Mouse (Mus musculus): ENCODE measurements around the gene Eif4g3. TPM values are rescaled to one million over a fixed set of nuclear protein-coding genes. Genes with fewer than 3 reads are reported as not detected.
A peak's percentile ranks its signal among the peaks of the same experiment; 100 is the strongest.

Gene Eif4g3
- polyA plus RNA-seq, 1 experiment, result 382 TPM

DNA sequence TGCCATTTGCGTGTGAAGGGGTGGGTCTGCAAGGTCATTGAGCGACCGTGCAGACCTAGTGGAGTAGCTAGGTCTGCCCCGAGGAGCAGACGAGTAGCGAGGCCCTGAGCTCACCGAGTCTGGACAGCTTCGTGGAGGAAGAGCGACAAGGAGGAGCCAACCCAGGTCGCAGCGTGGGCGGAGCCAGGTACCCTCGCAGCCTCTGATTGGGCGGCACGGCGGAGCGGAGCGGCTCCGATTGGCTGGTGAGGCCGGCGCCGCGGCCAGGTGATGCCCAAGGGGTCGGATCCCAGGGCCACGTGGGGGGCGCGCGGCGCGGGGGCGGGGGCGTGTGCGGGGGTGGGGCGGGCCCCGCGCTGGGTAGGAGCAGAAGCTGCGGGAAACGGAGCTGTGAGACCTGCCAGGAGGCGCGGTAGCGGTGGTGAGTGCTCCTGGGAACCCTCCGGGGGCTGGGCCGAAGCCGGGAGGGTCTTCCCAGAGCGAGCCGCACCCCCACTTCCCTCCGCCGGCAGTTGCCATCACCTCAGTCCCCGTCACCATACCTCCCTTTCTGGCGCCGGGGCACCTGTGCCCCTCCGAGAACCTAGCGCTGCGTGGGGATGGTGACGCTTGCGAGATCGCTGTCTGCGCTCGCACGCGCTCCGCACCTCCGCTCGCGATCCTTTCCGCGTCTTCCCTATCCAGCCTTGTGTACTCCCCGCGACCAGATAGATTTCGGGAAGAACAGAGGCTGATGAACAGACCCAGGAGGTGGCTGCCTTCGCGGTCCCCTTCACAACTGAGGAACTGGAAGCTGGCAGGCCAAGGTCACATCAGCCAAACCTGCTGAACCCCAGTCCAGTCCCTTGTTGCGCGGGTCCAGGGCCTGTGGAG, 257.5 kb downstream of the Eif4g3 start, which contains the start of the genes Sh2d5 and Kif17:
Sh2d5 (plus strand) TSS at position 316 of the 873 bp plus-strand sequence.
Kif17 (plus strand) TSS at position 348 of the 873 bp plus-strand sequence.
- Histone ChIP-seq H3K27ac (ENCODE audit: insufficient read depth, low read depth, low read length) (peak within 1 kb of the TSS; percentile 19; the same call in 1 of the 2 replicates), H3K4me1 (ENCODE audit: control insufficient read depth, insufficient read depth, low read length) (peaks cover 39% of the 10 kb centered on the region), H3K4me3 (ENCODE audit: insufficient read depth, low read depth, low read length) (peak within 1 kb of the TSS; percentile 65)
- TF ChIP-seq CTCF (IDR thresholded peaks at IDR 0.05; ENCODE audit: insufficient read depth, low read depth, low read length) (no peak), POLR2A (IDR thresholded peaks at IDR 0.05; ENCODE audit: insufficient read depth, low read depth, low read length) (0 out of 2 replicates have a peak, but pooled peaks have one; percentile 27)
- 1% methylated on average over 74 of the region's 74 CpGs for WGBS

DNA sequence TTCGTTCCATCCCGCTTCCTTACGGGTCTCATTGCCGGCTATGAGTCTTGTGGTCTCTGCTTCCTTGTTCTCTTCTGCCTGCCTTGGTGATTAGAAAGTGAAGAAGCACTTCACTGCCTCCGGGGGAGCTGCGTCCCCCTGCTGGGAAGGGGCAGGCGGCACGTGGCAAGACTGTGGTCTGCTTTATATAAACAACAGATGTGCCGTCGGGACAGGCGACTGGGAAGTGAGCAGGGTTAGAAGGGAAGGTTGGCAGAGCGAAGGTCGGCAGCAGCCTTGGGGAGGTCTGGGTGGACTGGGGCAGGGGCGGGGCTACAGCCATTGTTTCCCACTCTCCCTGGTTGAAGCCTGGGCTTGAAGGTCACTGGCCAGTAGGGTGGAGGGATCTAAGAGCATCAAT, 259.0 kb downstream of the Eif4g3 start:
- no peak for TF ChIP-seq CTCF (IDR thresholded peaks at IDR 0.05; ENCODE audit: insufficient read depth, low read depth, low read length)
- no peak for TF ChIP-seq POLR2A (IDR thresholded peaks at IDR 0.05; ENCODE audit: insufficient read depth, low read depth, low read length)
- Histone ChIP-seq H3K4me3 (ENCODE audit: insufficient read depth, low read depth, low read length) (peak overlapping the region; percentile 41), H3K4me1 (ENCODE audit: control insufficient read depth, insufficient read depth, low read length) (peaks cover 34% of the 10 kb centered on the region), H3K27ac (ENCODE audit: insufficient read depth, low read depth, low read length) (no peak overlapping the region)
- 1% methylated on average over 14 of the region's 14 CpGs for WGBS

DNA sequence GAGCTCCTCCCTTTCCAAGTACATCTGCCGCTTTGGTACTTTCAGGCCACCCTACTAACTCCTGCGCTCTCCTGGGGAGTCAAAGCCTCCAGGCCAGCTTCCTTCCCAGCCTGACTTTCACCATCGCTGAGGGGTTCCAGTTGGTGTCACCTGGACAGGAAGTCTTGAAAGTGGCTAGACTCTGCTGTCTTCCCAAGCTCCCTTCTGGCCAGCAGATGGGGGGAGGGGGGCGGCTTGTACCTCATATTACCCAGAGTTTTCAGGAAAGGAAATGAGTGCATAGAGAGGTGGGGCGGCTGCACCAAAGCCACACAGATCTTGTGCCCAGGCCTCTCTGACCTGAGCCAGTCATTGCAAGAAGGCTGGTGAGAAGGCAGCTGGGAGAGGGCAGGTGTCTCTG, 259.4 kb downstream of the Eif4g3 start:
- 46% methylated on average over 5 of the region's 5 CpGs for WGBS
- Histone ChIP-seq H3K27ac (ENCODE audit: insufficient read depth, low read depth, low read length) (no peak overlapping the region), H3K4me1 (ENCODE audit: control insufficient read depth, insufficient read depth, low read length) (peaks cover 30% of the 10 kb centered on the region), H3K4me3 (ENCODE audit: insufficient read depth, low read depth, low read length) (peak overlapping the region; percentile 41)
- TF ChIP-seq CTCF (IDR thresholded peaks at IDR 0.05; ENCODE audit: insufficient read depth, low read depth, low read length), result no peak
- TF ChIP-seq POLR2A (IDR thresholded peaks at IDR 0.05; ENCODE audit: insufficient read depth, low read depth, low read length), result no peak

DNA sequence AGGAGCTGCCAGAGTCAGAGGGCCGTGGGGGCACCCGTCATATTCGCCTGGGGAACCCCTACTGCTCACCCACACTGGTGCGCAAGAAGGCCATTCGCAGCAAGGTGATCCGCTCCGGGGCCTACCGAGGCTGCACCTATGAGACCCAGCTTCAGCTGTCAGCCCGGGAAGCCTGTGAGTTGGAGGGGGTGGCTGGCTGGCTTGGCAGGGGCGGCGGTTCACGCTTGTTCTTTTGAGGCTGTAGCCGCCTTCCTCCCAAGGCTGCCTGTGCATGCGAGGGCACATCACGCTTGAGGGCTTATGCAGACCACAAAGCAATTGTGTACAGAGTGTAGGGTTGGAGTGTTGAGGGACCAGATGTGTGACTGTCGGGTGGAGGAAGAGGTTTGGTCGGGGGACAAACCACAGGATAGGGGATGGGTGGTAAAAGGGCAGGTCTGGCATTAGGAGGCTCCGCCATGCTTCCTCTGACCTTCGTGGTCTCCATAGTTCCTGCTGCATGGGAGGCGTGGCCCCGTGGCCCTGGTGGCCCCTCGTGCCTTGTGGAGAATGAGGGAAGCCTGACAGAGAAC, 264.4 kb downstream of the Eif4g3 start:
- no peak overlapping the region for H3K4me3 ChIP-seq (ENCODE audit: insufficient read depth, low read depth, low read length)
- TF ChIP-seq CTCF (IDR thresholded peaks at IDR 0.05; ENCODE audit: insufficient read depth, low read depth, low read length) (no peak), POLR2A (IDR thresholded peaks at IDR 0.05; ENCODE audit: insufficient read depth, low read depth, low read length) (no peak)
- WGBS, result 82% methylated on average over 22 of the region's 22 CpGs
- H3K27ac ChIP-seq (ENCODE audit: insufficient read depth, low read depth, low read length), result no peak overlapping the region
- peaks cover 8% of the 10 kb centered on the region for H3K4me1 ChIP-seq (ENCODE audit: control insufficient read depth, insufficient read depth, low read length)

Other genes starting within 250 kb of the Eif4g3 start
- gene Alpl, start 196.6 kb upstream of the Eif4g3 start, polyA plus RNA-seq (2012; ENCODE audit: insufficient read depth, insufficient read length, low replicate concordance, missing spikeins), result not detected in 2 replicates
- not detected in 2 replicates for gene Ece1, start 130.8 kb upstream of the Eif4g3 start, polyA plus RNA-seq (2012; ENCODE audit: insufficient read depth, insufficient read length, low replicate concordance, missing spikeins)
- gene Hp1bp3, start 223.3 kb downstream of the Eif4g3 start, polyA plus RNA-seq (2012; ENCODE audit: insufficient read depth, insufficient read length, low replicate concordance, missing spikeins), result 181 and 298 TPM in 2 replicates